Mouse (Mus musculus): Measurements from ENCODE around the gene Uba5. TPM values are rescaled to one million over a fixed set of nuclear protein-coding genes. Genes with fewer than 3 reads are reported as not detected.

The Uba5 gene
- polyA plus RNA-seq, 1 experiment from 2014 or later: 62.9 TPM

DNA sequence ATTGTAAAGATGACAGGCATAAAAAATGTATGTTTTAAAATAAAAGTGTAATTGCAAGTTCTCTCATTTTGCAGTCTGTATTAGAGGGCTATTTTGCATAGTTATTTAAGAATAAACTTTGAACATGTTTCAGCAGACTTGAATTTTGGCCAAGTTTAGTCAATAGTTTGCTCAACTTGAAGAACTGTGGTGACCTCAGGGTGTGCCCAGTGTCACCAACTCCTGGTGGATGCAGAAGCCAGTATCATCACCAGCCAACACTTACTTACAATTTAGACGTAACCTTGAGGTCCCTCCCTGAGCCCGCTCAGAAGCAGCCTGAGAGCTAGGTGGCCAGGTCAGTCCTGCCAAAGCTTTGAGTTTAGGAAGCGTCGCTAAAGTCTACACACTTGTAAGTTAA lies 19.3 kb downstream of the Uba5 start:
- Histone ChIP-seq H3K27ac (replicated peaks) (no peak overlapping the region), H3K4me3 (no peak overlapping the region), H3K9me3 (no peaks in the 10 kb centered on the region), H3K36me3 (peaks cover 34% of the 10 kb centered on the region), H3K4me1 (no peaks in the 10 kb centered on the region), H3K27me3 (no peaks in the 10 kb centered on the region), H3K9ac (replicated peaks) (no peak overlapping the region), H3K4me2 (replicated peaks) (no peak overlapping the region)
- WGBS: 87% methylated on average over 4 of the region's 4 CpGs
- ATAC-seq (ENCODE audit: low FRiP score, low read depth): no peak

DNA sequence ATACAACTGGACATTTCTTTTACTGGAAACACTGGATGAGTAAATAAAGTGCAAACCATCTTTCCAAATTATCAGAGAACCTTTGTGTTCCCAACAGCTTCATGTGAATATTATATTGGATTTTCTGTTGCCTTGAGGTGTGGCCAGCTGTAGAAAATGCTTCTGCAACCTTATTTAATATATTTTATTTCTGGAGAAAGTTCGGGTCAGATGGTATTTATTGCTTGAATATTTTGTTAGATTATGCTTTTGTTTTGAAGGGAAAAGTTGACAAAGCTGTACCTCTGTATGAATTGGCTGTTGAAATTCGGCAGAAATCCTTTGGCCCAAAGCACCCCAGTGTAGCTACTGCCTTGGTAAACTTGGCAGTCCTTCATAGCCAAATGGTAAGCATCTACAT lies 22.6 kb downstream of the Uba5 start, which contains the start of gene Gm28305:
Gm28305 (plus strand) TSS at position 301 of the 400 bp plus-strand sequence.
- Histone ChIP-seq H3K27ac (replicated peaks) (no peak within 1 kb of the TSS), H3K4me3 (no peak within 1 kb of the TSS), H3K9me3 (no peaks in the 10 kb centered on the region), H3K9ac (replicated peaks) (no peak within 1 kb of the TSS), H3K4me1 (no peaks in the 10 kb centered on the region), H3K36me3 (peaks cover 6% of the 10 kb centered on the region; the same call in 1 of the 2 replicates), H3K27me3 (no peaks in the 10 kb centered on the region), H3K4me2 (replicated peaks) (no peak within 1 kb of the TSS)
- WGBS: 75% methylated on average over 2 of the region's 2 CpGs
- ATAC-seq (ENCODE audit: low FRiP score, low read depth): no peak

DNA sequence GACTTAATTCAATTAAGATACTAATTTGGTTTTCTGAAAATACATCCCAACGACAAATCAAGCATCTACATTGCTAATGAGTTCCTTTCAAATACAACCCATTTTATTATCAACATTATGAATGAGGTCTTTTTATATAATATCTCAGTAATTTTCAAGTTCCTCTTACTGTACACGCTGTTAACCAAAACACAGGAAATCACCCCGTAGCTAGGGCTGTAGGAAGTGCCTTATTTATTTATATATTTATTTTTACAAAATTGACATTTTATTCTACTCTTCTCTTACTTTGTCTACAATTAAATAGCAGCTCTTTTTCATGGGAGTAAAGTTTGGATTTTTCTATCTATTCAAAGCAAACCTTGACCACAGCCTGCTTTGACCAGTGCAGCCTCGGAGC lies 23.2 kb downstream of the Uba5 start:
- Histone ChIP-seq H3K27ac (replicated peaks) (no peak overlapping the region), H3K36me3 (peaks cover 3% of the 10 kb centered on the region; the same call in 1 of the 2 replicates), H3K4me2 (replicated peaks) (no peak overlapping the region), H3K9me3 (no peaks in the 10 kb centered on the region), H3K4me1 (no peaks in the 10 kb centered on the region), H3K9ac (replicated peaks) (no peak overlapping the region), H3K4me3 (no peak overlapping the region), H3K27me3 (no peaks in the 10 kb centered on the region)
- 81% methylated on average over 4 of the region's 4 CpGs for WGBS
- ATAC-seq (ENCODE audit: low FRiP score, low read depth): no peak

DNA sequence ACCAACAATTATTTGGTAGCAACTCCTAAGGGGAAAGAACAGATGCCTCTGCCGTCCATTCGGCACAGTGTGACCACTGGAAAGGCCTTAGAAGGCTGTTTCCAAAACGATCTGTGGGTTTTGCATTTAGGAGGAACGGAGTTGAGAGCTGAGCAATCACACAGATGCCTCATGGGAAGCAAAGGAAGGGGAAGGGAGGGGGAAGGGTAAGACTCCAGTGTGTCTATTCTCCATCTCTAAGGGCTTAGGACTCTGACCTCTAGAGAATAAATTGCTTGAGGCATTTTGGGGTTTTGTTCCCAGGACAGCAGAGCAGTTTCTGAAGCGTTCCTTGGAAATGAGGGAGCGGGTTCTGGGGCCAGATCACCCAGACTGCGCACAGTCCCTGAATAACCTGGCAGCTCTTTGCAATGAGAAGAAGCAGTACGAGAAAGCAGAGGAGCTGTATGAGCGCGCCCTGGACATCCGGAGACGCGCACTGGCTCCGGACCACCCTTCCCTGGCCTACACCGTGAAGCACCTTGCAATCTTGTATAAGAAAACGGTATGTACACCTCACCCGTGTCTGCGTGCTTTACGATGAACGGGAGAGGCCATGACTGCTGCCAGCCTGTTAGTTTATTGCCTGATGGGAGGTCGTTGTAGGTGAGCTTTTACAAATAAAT lies 23.8 kb downstream of the Uba5 start:
- no peak overlapping the region for H3K4me3 ChIP-seq
- no peak for ATAC-seq (ENCODE audit: low FRiP score, low read depth)
- WGBS: 93% methylated on average over 21 of the region's 21 CpGs
- no peaks in the 10 kb centered on the region for H3K9me3 ChIP-seq
- no peaks in the 10 kb centered on the region for H3K36me3 ChIP-seq
- no peak overlapping the region for H3K9ac ChIP-seq (replicated peaks)
- no peaks in the 10 kb centered on the region for H3K4me1 ChIP-seq
- no peak overlapping the region for H3K27ac ChIP-seq (replicated peaks)
- no peak overlapping the region for H3K4me2 ChIP-seq (replicated peaks)
- H3K27me3 ChIP-seq: no peaks in the 10 kb centered on the region

DNA sequence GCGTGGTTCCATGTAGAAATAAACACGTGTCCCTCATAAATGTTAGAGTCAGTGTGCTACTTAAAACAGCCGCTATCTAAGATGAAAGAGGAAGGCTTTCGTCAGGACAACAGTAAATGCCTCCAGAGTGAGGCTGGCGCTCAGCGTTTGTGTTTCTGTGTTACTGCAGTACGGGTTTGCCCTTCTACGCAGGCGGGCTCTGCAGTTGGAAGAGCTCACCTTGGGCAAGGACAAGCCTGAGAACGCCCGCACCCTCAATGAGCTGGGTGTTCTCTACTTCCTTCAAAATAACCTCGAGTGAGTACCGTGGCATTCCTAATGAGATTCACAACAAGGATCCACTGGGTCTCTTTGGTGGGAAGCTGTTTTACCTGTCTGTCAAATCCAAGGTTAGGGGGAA lies 24.7 kb downstream of the Uba5 start:
- Histone ChIP-seq H3K27me3 (no peaks in the 10 kb centered on the region), H3K4me1 (no peaks in the 10 kb centered on the region), H3K4me2 (replicated peaks) (no peak overlapping the region), H3K36me3 (no peaks in the 10 kb centered on the region), H3K4me3 (no peak overlapping the region), H3K9me3 (no peaks in the 10 kb centered on the region), H3K27ac (replicated peaks) (no peak overlapping the region), H3K9ac (replicated peaks) (no peak overlapping the region)
- no peak for ATAC-seq (ENCODE audit: low FRiP score, low read depth)
- WGBS: 89% methylated on average over 13 of the region's 13 CpGs

DNA sequence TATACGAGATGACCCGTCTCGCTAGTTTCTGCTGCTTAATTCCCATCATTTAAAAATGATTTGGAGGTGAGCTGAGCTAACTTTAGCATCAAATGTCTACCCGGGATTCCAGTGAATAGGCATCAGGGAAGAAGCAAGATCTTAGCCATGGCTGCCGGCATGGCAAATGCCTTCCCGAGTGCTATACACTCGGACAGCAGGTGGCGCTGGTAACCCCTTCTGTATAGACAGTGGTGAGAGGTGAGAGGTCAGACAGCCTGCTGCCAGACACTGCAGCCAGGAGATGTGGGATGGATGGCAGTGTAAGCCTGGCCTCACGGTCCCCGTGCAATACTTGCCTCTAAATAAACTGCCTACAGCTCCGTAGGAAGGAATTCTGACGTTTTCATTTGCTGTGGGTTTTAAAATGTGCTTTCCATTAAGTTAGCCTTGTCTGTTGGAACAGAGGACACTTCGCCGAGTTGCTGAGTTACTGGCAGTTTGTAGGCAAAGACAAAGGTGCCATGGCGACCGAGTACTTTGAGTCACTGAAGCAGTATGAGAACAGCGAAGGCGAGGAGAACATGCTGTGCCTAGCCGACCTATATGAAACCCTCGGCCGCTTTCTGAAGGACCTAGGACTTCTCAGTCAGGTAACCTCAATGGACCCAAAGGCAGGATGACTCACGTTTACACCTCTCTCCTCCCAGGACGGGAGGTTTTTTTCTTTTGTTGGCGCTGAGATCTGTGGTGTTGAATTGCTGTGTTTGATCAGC lies 27.5 kb downstream of the Uba5 start:
- Histone ChIP-seq H3K4me3 (no peak overlapping the region), H3K36me3 (no peaks in the 10 kb centered on the region), H3K27me3 (no peaks in the 10 kb centered on the region), H3K9me3 (no peaks in the 10 kb centered on the region), H3K27ac (replicated peaks) (no peak overlapping the region), H3K4me1 (no peaks in the 10 kb centered on the region), H3K4me2 (replicated peaks) (no peak overlapping the region), H3K9ac (replicated peaks) (no peak overlapping the region)
- 50% methylated on average over 24 of the region's 24 CpGs for WGBS
- no peak for ATAC-seq (ENCODE audit: low FRiP score, low read depth)

DNA sequence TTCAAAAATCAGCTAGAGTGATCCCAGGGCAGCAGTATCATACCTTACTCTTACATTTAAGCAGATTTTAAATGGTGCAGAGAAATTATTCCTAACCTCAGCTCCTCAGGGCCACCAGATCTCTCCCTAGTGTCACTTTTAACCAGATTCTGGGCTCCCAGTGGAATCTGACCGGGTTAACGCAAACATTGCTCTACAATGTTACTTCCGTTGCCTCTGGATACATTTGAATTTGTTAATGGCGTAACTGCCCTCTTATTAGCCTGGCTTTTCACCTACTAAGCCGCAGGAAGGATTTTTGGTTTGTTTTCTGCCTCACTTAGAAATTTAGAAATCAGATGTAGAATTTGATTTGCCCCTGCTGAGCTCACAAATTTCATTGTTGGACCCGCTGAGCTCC lies 28.2 kb downstream of the Uba5 start:
- ATAC-seq (ENCODE audit: low FRiP score, low read depth): no peak
- Histone ChIP-seq H3K27me3 (no peaks in the 10 kb centered on the region), H3K36me3 (no peaks in the 10 kb centered on the region), H3K27ac (replicated peaks) (no peak overlapping the region), H3K9me3 (no peaks in the 10 kb centered on the region), H3K9ac (replicated peaks) (no peak overlapping the region), H3K4me3 (no peak overlapping the region), H3K4me2 (replicated peaks) (no peak overlapping the region), H3K4me1 (no peaks in the 10 kb centered on the region)
- 68% methylated on average over 6 of the region's 6 CpGs for WGBS

DNA sequence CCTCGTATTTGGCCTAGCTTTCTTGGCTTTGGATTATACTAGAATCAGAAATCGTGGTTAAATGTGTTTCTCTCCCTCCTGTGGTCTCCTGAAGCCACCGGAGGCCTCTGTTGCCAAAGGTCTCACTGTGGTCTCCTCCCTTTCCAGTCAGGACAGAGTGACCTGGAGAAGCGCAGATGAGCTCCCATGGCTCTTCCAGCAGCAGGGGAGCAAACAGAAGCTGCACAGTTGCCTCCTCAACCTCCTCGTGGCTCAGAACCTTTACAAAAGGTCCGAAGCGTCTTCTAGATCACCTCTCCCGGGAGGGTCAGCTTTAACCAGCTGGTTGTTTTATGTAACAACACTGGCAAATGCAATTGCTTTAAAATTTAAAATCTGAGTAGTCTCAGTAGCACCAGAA lies 28.7 kb downstream of the Uba5 start:
- Histone ChIP-seq H3K27ac (replicated peaks) (no peak overlapping the region), H3K36me3 (no peaks in the 10 kb centered on the region), H3K27me3 (no peaks in the 10 kb centered on the region), H3K4me2 (replicated peaks) (no peak overlapping the region), H3K9me3 (no peaks in the 10 kb centered on the region), H3K4me3 (no peak overlapping the region), H3K4me1 (no peaks in the 10 kb centered on the region), H3K9ac (replicated peaks) (no peak overlapping the region)
- 87% methylated on average over 8 of the region's 8 CpGs for WGBS
- ATAC-seq (ENCODE audit: low FRiP score, low read depth): no peak

DNA sequence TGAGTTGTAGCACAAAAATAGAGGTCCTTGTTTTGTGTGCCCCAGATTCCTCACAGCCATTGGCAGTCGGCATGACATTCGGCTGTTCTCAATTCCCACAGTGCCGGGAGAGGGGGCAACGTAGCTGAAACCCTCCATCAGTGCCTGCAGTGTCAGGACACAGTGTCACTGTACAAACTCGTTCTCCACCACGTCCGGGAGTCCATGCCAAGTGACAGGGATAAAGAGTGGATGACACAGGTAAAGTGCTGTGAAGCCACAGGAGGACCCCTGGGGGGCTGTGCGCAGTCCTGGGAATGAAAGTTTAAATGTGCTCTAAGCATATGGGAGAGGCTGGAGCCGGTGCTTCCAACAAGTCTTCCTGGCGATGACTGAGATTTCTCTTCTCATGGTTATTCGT lies 33.1 kb downstream of the Uba5 start:
- Histone ChIP-seq H3K9ac (replicated peaks) (no peak overlapping the region), H3K4me3 (no peak overlapping the region), H3K4me1 (no peaks in the 10 kb centered on the region), H3K27ac (replicated peaks) (no peak overlapping the region), H3K27me3 (no peaks in the 10 kb centered on the region), H3K9me3 (peaks cover 4% of the 10 kb centered on the region; the same call in 1 of the 2 replicates), H3K36me3 (peaks cover 23% of the 10 kb centered on the region), H3K4me2 (replicated peaks) (no peak overlapping the region)
- ATAC-seq (ENCODE audit: low FRiP score, low read depth): no peak
- WGBS: 91% methylated on average over 11 of the region's 11 CpGs

DNA sequence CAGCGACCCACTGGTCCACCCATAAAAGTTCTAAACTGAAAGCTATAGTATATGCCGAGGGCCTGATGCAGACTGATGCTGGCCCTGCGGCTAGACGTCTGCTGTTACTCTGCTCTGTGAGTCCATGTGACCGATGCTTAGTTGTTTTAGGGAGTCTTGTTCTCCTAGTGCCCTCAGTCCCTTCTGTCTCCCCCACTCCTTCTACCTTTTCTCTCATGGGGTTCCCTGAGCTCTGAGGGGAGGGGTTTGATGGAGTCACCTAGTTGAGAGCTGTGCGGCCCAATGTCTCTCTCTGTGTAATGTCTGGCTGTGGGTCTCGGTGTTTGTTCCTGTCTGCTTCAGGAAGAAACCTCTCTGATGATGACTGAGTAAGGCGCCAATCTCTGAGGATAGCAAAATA lies 35.7 kb downstream of the Uba5 start:
- no peak for ATAC-seq (ENCODE audit: low FRiP score, low read depth)
- peaks cover 28% of the 10 kb centered on the region for H3K36me3 ChIP-seq
- WGBS: 96% methylated on average over 8 of the region's 8 CpGs
- H3K4me2 ChIP-seq (replicated peaks): no peak overlapping the region
- no peak overlapping the region for H3K9ac ChIP-seq (replicated peaks)
- H3K27me3 ChIP-seq: no peaks in the 10 kb centered on the region
- no peak overlapping the region for H3K27ac ChIP-seq (replicated peaks)
- H3K4me1 ChIP-seq: no peaks in the 10 kb centered on the region
- no peak overlapping the region for H3K4me3 ChIP-seq
- peaks cover 4% of the 10 kb centered on the region; the same call in 1 of the 2 replicates for H3K9me3 ChIP-seq

DNA sequence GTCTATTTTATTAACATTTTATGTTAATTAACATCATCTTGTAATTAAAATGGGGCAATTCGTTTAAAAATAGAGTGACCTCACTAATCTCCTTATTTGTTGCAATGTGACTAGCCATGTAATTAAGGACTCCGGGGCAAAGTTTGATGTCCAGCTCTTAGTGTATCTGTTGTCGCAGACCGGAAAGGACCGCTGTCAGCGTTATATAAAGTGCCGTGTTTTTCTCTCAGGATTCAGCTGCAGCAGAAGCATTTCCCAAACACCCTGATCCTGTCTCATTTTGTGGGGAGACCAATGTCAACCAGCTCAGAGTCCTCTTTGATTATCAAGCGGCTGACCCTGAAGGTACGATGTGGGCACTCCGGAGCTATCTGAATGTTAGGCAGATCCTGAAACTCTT lies 41.9 kb downstream of the Uba5 start:
- H3K9ac ChIP-seq (replicated peaks): no peak overlapping the region
- no peaks in the 10 kb centered on the region for H3K27me3 ChIP-seq
- H3K9me3 ChIP-seq: no peaks in the 10 kb centered on the region
- H3K4me3 ChIP-seq: no peak overlapping the region
- H3K27ac ChIP-seq (replicated peaks): no peak overlapping the region
- ATAC-seq (ENCODE audit: low FRiP score, low read depth): no peak
- peaks cover 26% of the 10 kb centered on the region for H3K36me3 ChIP-seq
- no peak overlapping the region for H3K4me2 ChIP-seq (replicated peaks)
- 93% methylated on average over 10 of the region's 10 CpGs for WGBS
- H3K4me1 ChIP-seq: no peaks in the 10 kb centered on the region

DNA sequence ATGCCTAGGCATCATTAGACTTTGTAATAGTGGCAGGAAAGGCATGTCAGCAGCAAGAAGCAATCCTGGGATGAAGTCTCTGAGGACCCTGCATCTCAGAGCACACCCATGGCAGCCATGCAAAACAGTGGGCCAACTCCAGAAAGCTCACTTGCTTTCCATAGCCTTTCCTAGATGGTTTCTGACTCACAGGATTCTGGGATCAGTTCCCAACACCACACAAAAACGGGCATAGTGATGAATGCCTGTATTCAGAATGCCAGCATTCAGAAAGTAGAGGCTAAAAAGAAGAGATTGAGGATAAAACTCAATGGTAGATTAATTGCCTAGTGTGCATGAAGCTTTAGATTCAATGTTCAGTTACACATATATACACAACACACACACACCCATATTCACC lies 48.4 kb downstream of the Uba5 start:
- H3K4me2 ChIP-seq (replicated peaks): no peak overlapping the region
- H3K27me3 ChIP-seq: no peaks in the 10 kb centered on the region
- no peak overlapping the region for H3K9ac ChIP-seq (replicated peaks)
- H3K27ac ChIP-seq (replicated peaks): no peak overlapping the region
- H3K4me3 ChIP-seq: no peak overlapping the region
- ATAC-seq (ENCODE audit: low FRiP score, low read depth): no peak
- no peaks in the 10 kb centered on the region for H3K4me1 ChIP-seq
- peaks cover 8% of the 10 kb centered on the region; the same call in 1 of the 2 replicates for H3K36me3 ChIP-seq
- no peaks in the 10 kb centered on the region for H3K9me3 ChIP-seq
- WGBS: 73% methylated on average over 1 of the region's 1 CpGs
